Mouse (Mus musculus) R1 (cell line): ENCODE results near the gene Socs4.

Source experiments
- DNase-seq: peaks from one replicate; pipeline ENCODE4 v3.0.0-alpha.2; 2018; ENCODE audit warnings: low read depth, low spot score

Gene Socs4

DNA sequence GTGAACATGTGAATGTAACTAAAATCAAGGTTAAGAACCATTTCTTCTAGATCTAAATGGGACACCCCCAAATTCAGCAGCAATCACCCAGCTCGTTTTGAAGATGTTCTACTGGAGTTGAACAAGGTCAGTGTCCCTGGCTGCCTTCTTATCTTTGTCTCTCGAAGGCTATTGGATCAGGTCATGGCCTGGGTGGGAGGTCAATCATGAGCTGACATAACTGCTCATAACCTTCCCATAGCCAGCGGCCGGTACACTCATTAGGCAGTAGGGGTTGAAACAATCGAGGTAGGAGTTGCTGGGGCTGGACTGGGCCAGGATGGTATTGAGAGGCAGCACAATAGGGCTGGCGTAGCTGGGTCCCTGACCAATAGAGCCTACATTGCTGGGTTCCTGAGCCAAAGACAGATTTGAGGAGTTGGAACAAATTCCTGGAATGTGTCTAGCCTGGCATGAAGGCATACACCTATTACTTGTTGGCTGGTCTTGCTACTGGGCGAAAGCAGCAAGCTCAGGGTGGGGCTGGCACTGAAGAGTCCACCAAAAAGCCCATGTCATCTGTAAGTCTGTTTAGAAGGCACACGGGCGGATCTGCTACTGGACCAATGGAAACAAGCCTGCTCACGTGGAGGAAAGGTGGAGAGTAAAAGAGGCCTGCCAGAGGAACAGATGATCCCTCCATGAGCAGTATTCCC is 63.6 kb downstream of the Socs4 start:
- no peak for DNase-seq

DNA sequence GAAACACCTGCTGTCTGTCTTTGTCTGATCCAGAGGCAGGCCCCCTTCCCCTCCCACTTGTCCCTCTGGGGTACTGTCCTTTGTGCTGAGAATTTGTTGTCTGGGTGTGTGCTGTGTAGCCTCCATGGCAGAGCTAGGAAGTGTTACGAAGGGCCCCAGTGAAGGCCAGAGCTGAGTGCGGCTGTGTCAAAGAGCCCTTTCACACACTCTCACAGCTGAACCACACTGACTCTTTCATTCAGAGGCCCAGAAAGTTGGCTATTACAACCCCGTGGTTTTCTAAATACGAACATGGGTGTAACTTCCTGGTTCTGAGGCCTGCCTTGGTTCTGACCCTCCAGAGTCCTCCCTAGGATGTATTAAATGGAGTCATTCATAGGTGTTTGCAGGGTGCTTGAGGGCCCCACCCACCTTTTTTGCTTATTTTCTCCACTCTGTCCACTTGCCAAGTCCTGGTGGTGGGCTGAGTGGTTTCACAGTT is 65.1 kb downstream of the Socs4 start:
- peak; percentile 64 for DNase-seq
